Mouse (Mus musculus): ENCODE data around the gene Loxl4.

The Loxl4 gene

DNA sequence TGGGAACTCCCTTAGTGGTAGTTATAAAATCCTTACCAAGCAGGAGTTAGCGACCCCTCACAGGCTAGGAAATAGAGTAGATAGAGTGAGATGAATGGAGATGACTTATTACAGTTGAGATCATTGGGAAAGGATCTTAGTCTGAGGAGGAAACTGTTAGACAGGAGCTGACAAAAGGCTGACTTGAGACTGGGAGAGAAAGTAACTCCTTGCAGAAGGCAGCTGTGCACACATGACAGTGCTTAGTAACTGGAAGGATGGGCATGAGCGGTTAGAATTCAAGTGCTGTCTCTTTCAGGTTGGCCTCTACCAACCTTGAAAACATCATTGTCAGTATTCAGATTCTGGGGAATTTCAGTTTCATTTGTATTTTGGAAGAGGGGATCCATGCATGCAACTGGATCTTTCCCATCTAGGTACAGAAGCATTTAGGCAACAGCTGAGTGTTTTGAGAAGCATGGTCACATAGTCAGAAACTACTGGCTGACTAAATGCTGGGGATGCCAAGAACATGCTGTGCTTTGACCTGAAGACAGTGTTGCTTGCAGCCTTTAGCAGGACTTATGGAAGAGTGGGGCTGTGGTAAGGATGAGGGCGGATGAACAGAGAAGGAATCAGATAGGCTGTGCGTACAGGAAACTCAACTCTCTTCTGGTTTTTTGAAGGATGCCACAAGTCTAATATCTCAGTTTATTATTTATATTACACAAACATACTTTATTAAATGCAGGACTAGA, 46.2 kb downstream of the Loxl4 start:
- no peak for DNase-seq (ENCODE audit: low spot score in 2 of 2)

DNA sequence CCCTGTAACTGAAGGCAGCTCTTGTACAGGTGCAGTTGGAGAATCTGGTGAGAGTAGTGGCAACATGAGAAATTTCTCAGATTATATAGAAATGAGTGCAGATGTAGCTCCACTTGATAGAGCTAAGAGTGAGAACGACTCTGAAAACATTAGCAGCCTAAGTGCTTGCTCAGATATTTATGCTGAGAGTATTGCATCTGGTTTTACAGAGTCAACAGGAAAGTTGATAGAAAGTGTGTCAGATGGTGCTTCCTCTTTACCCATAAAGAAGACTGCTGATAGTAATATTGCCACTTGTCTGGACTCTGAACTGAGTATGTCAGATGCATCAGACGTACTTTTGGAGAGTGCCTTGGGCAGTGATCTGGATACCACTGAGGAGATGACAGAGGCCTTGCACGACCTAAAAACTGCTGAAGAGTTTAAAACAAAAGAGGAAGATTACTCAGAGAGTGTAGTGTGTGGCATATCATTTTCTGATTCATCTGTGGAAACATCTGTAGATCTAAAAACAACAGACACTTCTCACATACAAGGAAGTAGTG, 48.8 kb downstream of the Loxl4 start:
- DNase-seq (ENCODE audit: low spot score in 2 of 2): no peak

DNA sequence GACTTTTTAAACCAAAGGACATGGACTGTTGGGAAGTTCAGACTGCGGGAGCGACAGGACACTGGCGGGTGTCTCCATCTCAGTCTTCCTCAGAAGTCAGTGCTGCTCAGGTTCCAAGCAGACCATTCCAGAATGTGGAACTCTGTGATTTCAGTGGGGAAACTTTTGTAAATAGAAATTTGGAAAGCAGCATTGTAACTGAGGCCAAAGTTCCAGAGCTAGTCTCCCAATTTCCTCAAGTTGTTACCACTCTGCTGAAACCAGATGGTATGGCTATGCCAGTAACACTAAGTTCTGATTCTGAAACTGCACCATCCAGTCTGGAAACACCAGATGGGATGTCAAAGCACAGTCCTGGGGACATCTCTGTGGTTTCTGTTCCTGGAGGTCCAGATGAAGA, 49.6 kb downstream of the Loxl4 start:
- DNase-seq (ENCODE audit: low spot score in 2 of 2): no peak

DNA sequence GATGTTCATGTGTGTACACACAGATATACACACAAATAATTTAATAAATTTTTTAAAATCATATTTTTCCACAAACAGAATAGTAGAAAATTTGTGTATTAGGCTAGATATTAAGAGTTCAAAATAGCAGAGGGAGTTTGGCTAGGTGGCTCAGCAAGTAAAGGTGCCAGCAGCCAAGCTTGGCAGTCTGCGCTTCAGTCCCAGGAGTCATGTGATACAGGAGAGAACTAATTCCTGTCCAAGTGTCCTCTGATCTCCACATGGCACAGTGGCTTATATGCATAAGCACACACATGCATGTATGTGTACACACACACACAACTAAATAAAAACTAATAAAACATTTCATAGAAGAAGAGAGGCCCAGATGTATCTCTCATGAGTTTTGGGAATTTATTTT, 50.6 kb downstream of the Loxl4 start:
- no peak for DNase-seq (ENCODE audit: low spot score in 2 of 2)

DNA sequence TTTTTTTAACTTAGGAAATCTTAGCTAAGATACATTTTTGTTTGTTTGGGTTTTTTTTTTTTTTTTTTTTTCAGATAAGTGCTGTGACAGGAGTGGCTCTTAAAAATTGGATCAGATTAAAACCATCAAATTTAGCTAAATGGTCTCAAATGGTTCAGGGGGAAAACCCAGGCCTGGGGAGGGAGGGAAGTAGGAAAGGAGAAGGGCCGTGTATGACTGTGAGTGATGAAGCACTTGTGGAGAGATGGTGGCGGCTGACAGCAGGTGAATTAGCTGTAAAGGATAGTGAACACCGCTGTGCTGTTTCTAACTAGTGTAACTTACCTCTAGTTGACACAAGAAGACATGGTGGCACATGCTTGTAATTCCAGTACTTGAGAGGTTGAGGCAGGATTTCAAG, 53.9 kb downstream of the Loxl4 start:
- no peak for DNase-seq (ENCODE audit: low spot score in 2 of 2)
